Mouse (Mus musculus) erythroblast, embryonic 14.5 days (primary cell): ENCODE results near the gene Rad51b. TPM values are rescaled to one million over a fixed set of nuclear protein-coding genes. Genes with fewer than 3 reads are reported as not detected.

Source experiments
- H3K27me3 ChIP-seq: 2 replicates; pipeline ENCODE4 v1.6.1; 2012; ENCODE audit warnings: inconsistent platforms; ENCODE audit not compliant: control insufficient read depth
- H3K36me3 ChIP-seq: 2 replicates; pipeline ENCODE4 v1.6.1; 2012; ENCODE audit warnings: mild to moderate bottlenecking, inconsistent platforms; ENCODE audit not compliant: control insufficient read depth
- H3K4me1 ChIP-seq: 2 replicates; pipeline ENCODE4 v1.6.1; 2012; ENCODE audit warnings: inconsistent platforms; ENCODE audit not compliant: control insufficient read depth
- H3K4me3 ChIP-seq: replicated peaks from 2 replicates; pipeline ENCODE3; 2012; ENCODE audit warnings: moderate library complexity, mild to moderate bottlenecking, inconsistent platforms
- H3K9me3 ChIP-seq: 2 replicates; pipeline ENCODE4 v1.6.1; 2012; ENCODE audit warnings: low read length, inconsistent platforms, mixed read lengths; ENCODE audit not compliant: control insufficient read depth
- GATA1 ChIP-seq: IDR thresholded peaks from 2 replicates; pipeline ENCODE4 v1.6.1; 2012; ENCODE audit warnings: low read length, inconsistent platforms, mixed read lengths
- TAL1 ChIP-seq: IDR thresholded peaks from 3 replicates; pipeline ENCODE4 v1.6.1; 2012; ENCODE audit warnings: low read length, inconsistent platforms, mixed read lengths
- polyA plus RNA-seq: library from polyadenylated mRNA; stranded (reverse); fragments of >175 nt; gene quantifications from 2 replicates; pipeline ENCODE4 v1.2.3, GENCODE M21; 2012

The Rad51b gene
- polyA plus RNA-seq, 1 experiment, result 0.06 TPM

- Histone ChIP-seq H3K4me1 (no peaks in the 10 kb centered on the region), H3K36me3 (no peaks in the 10 kb centered on the region), H3K4me3 (no peak overlapping the region), H3K27me3 (no peaks in the 10 kb centered on the region), H3K9me3 (no peaks in the 10 kb centered on the region)
- TF ChIP-seq GATA1 (no peak), TAL1 (no peak)
Measured at GRCm38 (mm10) chr12:79522374-79522773, 225.3 kb downstream of the Rad51b start.

GRCm38 (mm10) chr12:79524941-79525871 lies 228.1 kb downstream of the Rad51b start:
- TF ChIP-seq GATA1 (no peak), TAL1 (no peak)
- Histone ChIP-seq H3K27me3 (no peaks in the 10 kb centered on the region), H3K4me1 (no peaks in the 10 kb centered on the region), H3K9me3 (no peaks in the 10 kb centered on the region), H3K36me3 (no peaks in the 10 kb centered on the region), H3K4me3 (no peak overlapping the region)

- H3K4me3 ChIP-seq, result no peak overlapping the region
- no peaks in the 10 kb centered on the region for H3K27me3 ChIP-seq
- no peaks in the 10 kb centered on the region for H3K9me3 ChIP-seq
- no peaks in the 10 kb centered on the region for H3K36me3 ChIP-seq
- no peaks in the 10 kb centered on the region for H3K4me1 ChIP-seq
- TF ChIP-seq GATA1 (no peak), TAL1 (no peak)
Measured at GRCm38 (mm10) chr12:79525872-79526271, 228.8 kb downstream of the Rad51b start.

- no peak for TF ChIP-seq GATA1
- no peak for TF ChIP-seq TAL1
- H3K9me3 ChIP-seq, result no peaks in the 10 kb centered on the region
Measured at GRCm38 (mm10) chr12:79527222-79527621, 230.1 kb downstream of the Rad51b start.

GRCm38 (mm10) chr12:79530275-79530902 lies 233.3 kb downstream of the Rad51b start:
- Histone ChIP-seq H3K27me3 (no peaks in the 10 kb centered on the region), H3K4me3 (no peak overlapping the region), H3K9me3 (no peaks in the 10 kb centered on the region), H3K36me3 (no peaks in the 10 kb centered on the region), H3K4me1 (no peaks in the 10 kb centered on the region)
- no peak for TF ChIP-seq GATA1
- no peak for TF ChIP-seq TAL1

More at GRCm38 (mm10) chr12:79527222-79527621, 230.1 kb downstream of the Rad51b start:
- Histone ChIP-seq H3K4me3 (no peak overlapping the region), H3K4me1 (no peaks in the 10 kb centered on the region), H3K36me3 (no peaks in the 10 kb centered on the region), H3K27me3 (no peaks in the 10 kb centered on the region)

GRCm38 (mm10) chr12:79531809-79532798 lies 235.0 kb downstream of the Rad51b start:
- no peak overlapping the region for H3K4me3 ChIP-seq
- H3K9me3 ChIP-seq, result no peaks in the 10 kb centered on the region
- no peaks in the 10 kb centered on the region for H3K4me1 ChIP-seq
- no peaks in the 10 kb centered on the region for H3K36me3 ChIP-seq
- no peaks in the 10 kb centered on the region for H3K27me3 ChIP-seq
- TF ChIP-seq GATA1 (no peak), TAL1 (no peak)

GRCm38 (mm10) chr12:79534778-79535177 lies 237.7 kb downstream of the Rad51b start:
- Histone ChIP-seq H3K9me3 (no peaks in the 10 kb centered on the region), H3K36me3 (no peaks in the 10 kb centered on the region), H3K27me3 (no peaks in the 10 kb centered on the region), H3K4me3 (no peak overlapping the region), H3K4me1 (no peaks in the 10 kb centered on the region)
- TF ChIP-seq TAL1 (no peak), GATA1 (no peak)

- Histone ChIP-seq H3K27me3 (no peaks in the 10 kb centered on the region), H3K4me3 (no peak overlapping the region), H3K36me3 (no peaks in the 10 kb centered on the region), H3K4me1 (no peaks in the 10 kb centered on the region), H3K9me3 (no peaks in the 10 kb centered on the region)
- no peak for TF ChIP-seq TAL1
- TF ChIP-seq GATA1, result no peak
Measured at GRCm38 (mm10) chr12:79535532-79536437, 238.7 kb downstream of the Rad51b start.
